Mouse (Mus musculus): ENCODE data around the gene Hddc3.
A peak's percentile ranks its signal among the peaks of the same experiment; 100 is the strongest.

Gene Hddc3

DNA sequence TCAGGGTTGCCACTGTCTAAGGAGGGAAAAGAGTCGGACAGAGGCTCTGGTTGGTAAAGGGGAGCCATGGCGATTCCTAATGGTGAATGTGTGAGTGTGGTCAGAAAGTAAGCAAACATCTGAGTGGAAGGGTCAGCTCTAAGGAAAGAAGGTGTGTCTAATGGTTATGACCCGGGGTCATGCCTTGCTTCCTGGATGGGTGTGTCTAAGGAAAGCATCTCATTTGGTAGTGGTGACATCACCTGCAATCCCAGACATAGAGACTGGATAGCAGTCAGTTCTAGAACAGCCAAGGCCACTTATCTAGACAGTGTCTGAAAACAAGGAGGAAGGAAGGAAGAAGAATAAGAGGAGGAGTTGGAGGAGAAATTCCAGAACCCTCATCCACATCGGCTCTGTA, 8.1 kb upstream of the Hddc3 start:
- no peak for DNase-seq (ENCODE audit: low spot score)

DNA sequence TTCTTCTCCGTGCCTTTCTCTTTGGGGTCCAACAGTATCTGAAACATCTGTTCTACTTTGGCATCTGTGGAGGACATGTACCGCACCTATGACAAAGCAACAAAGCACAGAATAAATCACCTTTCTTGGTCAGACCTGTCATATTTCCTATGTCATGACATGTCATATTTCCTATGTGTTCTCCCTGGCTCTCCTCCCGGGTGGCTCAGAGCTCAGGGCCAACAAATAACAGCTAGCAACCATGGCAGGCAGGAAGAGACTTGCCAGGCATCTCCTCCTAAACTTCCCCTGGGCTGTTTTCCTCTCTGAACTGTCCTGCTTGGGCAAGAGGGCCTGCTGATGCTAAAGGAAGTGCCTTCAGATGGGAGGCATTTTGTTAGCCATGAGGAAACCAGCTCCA, 6.0 kb upstream of the Hddc3 start:
- DNase-seq (ENCODE audit: low spot score) = no peak

DNA sequence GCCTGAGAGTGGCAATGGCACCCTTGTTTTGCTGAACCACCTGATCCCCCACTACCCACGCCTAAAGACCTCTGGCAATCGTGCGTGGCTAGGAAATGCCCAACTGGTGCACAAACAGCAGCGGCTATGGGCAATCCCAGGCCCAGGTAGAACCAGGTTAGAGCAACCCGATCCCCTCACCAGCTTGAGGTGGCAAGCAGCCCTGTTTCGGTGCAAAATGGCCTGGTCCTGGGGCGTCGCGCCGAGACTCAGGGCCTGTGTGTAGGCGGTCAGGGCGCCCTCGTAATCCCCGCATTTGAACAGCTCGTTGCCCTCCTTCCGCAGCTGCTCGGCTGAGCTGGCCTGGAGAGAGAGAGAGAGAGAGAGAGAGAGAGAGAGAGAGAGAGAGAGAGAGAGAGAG, 3.5 kb upstream of the Hddc3 start:
- DNase-seq (ENCODE audit: low spot score) = peak; percentile 19

DNA sequence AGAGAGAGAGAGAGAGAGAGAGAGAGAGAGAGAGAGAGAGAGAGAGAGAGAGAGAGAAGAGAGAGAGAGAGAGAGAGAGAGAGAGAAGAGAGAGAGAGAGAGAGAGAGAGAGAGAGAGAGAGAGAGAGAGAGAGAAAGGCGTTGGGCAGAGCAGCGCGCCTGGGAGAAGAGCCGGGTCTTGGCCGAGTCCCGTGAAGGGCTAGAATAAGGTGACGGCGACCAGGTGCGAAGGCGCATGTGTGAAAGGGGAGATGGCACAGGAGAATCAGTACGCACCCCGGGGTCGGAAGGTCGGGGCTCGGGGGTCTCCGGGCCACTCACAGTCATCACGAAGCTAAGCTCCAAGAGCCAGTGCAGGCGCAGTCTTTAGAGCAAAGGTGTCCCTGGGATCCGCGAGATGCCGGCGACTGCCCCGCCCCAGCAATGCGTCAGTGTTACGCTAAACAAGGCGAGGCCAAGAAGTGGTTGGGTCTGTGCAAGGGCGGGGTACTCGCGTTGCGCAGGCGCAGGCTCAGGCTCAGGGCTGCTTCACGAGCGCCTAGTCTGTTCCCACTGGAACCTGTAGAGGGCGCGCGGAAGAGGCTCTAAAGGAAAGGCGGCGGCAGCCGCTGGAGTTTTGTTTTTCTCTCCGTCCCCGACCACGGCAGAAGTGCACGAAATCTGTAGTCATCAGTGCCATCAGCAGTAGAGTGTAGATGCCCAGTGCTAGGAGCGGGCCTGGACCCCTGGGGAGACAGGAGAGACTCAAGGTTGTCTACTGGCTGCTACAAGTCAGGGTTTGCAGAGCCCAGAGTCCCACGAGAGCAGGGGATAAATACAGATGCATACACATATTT, 2.9 kb upstream of the Hddc3 start:
- peak; percentile 98 for DNase-seq (ENCODE audit: low spot score)

DNA sequence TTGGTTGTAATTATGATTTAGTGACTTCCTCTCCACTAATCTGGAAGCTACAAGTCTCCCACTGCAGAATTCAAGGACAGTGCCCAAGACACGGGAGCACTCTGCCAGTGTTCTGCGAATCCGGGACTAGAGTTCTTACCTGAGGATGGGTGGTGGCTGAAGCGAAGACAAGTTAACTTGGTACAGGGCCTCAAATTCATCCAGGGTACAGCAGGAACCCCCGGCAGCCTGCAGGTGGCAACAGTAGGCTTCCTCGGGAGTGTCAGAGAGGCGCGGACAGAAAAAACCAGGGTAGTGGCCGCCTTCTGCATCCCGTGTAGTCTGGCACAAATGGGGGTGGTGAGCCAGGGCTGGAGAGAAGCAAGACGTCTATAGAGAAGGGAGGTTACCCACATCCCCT, 2.1 kb upstream of the Hddc3 start, which contains the start of gene Unc45a:
TSS of gene Unc45a (minus strand) at position 213 of the 400 bp plus-strand sequence.
- peak; percentile 68 for DNase-seq (ENCODE audit: low spot score)

DNA sequence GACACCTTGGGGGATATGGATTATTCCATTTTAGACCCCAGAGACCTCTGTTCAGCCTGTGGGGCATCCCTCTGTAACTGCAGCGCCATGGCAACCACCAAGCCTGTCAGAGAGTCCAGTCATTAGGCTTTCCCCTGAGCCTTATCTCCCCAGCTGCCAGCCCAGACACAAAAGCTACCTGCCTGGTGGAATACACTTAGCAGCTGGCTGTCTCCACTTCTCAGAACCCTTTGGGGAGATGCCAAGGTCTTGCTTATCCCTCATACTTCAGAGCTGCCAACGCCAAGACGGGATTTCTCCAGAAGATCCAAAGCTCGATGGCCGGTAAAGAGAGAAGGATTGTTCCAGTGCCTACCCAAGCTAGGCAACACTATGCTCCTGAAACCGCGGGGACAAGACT, 1.1 kb upstream of the Hddc3 start:
- no peak for DNase-seq (ENCODE audit: low spot score)

DNA sequence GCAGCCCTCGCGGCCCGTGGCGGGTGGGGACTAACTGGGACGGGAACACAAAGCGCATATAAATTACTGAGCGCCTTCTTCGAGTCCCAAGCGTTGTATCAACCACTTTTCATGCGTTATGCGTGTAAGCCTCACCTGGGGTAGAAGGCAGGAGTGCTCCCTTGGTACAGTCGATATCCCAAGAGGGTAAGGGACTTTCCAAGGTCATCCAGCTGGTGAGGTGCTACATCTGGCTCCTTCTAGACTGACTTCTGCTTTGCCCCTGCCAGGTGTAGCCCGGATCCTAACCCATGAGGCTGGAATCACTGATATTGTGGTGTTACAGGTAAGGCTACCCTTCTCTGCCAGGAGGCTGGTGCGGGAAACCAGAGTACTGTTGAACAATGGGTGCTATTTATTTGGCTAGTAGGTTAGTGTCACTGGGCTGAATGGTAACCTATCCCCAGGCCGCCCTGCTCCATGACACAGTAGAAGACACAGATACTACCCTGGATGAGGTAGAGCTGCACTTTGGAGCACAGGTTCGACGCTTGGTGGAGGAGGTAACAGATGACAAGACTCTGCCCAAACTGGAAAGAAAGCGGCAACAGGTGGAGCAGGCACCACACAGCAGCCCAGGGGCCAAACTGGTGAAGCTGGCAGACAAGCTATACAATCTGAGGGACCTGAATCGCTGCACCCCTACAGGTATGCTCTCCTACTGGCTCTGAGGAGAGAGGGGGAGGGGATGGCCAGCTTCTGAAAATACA, 540 bp downstream of the Hddc3 start:
- no peak for DNase-seq (ENCODE audit: low spot score)

DNA sequence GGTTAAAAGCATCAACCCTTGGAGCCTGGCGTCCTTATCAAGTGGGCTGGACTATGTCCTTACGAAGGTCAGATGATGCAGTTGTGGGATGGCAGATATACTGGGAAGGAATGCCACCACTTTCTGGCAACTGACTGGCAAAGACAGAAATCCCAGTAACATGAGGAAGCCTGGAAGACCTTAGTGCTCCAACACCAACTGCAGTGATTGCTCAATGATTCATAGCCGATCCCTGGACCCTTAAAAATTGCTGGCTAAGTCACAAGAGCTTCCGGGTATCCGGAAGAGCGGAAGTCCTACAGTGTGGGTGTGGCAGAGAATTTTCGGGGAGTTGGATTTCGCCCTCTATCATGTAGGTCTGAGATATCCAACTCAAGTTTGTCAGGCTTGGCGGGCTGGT, 3.3 kb downstream of the Hddc3 start:
- DNase-seq (ENCODE audit: low spot score) = no peak

DNA sequence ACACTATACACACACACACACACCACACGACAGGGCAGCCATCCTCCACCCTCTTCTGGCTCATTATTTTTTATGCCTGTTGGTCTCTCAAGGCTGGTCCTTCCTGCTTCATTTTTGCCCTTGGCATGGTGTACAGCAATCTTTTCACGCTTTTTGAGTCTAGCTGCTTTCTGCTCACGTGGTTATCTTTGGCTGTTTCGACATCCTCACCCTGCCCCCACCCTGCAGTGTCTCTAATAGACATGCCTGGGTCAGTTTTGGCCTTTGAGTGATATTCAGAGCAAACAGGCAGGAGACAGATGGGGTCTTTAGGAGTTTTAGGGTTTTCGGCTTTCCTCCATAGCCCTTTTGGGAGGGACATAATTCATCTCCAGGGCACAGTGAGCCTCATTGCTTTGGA, 3.9 kb downstream of the Hddc3 start:
- DNase-seq (ENCODE audit: low spot score) = no peak

DNA sequence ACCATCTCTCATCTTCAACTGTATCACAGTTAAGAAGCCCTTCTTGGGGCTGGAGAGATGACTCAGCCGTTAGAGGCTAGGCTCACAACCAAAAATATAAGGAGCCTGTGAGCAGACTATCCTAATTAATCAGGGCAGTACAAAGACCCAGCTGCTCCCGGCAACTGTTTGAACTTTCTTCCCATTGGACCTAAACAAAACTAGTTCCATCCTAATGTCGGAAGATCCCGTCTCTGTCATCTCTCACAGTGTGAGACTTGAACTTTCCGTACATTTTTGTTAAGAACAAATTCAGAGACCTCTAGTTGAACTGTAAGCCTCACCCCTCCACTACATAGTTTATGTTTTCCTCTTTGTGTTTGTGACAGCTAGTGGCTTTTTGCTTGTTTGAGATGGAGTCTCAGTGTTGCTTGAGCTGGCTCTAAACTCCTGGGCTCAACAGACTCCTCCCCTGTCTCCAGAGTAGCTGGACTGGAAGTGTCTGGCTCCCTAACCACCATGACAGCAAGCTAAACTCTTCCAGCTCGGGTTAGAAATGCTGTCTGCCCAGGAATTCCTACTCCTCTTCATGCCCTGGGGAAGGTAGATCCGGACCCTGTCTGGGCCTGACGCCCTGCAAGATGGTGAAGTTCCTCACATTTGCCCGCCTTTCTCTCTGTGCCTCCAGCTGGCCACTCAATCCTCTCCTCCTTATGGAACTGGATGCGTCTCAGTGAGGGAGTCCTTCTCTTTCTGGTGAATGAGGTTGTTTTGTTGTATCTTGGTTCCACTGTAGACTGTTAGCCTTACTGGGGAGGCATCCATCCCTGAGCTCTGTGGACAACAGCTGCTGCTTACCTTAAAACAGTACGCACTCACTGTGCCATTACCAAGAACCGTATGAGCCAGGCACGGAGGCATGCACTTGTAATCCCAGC, 5.0 kb downstream of the Hddc3 start:
- no peak for DNase-seq (ENCODE audit: low spot score)

DNA sequence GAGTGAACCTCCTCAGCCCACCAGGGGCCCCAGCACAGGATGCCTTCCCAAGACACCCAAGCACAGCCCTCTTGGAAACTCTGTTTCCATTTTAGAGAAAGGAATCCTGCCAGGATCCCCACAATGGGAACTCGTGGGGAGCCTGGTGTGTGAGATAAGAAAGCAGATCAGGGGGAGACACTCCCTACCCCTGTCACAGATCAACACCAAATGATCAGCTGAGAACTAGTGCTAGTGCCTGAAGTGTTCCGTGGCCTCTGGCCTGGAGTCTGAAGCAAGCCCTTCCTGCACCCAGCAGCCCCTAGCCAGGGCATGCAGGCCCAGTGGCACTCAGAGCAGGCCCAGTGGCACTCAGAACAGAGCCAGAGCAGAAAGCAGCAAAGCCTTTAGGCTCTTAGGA, 7.9 kb downstream of the Hddc3 start:
- DNase-seq (ENCODE audit: low spot score) = no peak

DNA sequence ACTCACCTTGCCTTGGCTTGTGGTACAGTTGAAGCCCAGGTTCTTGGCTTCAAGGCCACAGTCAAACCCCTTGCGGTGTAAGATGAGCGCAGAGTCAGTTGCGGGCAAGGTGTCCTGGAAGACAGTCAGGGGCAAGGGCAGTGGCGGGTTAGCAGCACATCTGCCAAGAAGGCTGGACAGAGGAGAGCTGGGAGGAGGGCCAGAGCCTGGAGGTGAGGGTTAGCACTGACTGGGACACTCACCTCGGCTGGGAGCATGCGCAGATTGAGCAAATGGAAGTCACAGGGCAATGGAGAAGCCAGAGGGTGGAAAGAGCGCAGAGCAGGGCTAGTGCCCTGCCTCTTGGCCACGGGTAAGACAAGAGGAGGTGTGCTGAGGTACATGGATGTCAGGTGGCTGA, 10.0 kb downstream of the Hddc3 start:
- no peak for DNase-seq (ENCODE audit: low spot score)

DNA sequence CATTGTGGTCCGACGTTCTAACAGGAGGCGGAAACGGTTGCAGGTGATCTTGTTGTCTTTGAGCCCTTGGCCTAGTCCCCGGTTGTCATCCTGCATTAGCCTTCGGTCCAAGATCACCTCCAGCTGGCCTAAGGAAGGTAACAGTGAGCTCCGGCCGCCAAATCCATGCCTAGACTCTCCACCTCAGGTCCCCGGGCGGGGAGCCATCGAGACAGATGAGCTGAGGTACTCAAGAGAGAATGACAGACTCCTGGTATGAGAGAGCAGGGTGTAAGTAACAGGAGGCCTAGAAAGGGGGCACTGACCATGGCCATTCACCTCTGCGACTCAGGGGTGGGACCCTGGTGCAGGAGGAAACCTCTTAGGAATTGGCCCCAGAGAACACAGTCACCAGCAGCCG, 13.4 kb downstream of the Hddc3 start:
- DNase-seq (ENCODE audit: low spot score) = no peak

DNA sequence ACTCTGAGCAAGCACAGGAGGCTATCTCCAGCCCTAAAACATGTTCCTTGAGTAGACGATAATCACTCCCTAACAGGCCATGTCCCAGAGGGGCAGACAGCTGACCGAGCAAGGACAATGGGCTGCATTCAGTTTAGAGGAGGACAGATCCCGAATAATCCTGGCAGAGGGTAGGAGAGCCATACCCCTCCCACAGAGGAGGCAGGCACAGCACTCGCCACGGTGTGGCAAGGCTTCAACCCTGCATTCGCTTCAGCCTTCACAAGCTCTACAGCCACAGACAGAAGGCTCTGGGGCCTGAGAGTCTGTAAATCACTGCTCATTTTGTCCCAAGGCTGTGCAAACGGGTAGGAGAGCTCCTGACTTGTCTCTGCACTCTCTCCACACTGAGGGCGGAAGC, 14.3 kb downstream of the Hddc3 start:
- DNase-seq (ENCODE audit: low spot score) = no peak

DNA sequence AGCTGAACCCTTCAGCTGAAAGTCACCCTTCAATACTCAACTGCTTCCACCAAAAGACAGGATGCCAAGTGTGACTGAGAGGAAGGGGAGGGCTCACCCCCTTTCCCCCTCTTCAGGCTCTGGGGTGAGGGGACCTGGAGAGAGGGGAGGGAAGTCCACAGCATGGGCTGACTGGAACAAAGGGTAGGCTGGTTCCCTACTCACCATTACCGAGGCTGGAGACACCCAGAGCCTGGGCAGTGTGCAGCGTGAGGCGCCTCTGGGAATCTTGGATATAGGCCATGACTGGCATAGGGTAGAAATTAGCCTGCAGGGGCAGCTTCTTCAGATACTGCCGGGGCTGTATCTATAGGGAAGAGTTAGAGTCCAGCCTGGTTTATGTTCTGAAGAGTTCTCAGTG, 15.1 kb downstream of the Hddc3 start:
- no peak for DNase-seq (ENCODE audit: low spot score)

DNA sequence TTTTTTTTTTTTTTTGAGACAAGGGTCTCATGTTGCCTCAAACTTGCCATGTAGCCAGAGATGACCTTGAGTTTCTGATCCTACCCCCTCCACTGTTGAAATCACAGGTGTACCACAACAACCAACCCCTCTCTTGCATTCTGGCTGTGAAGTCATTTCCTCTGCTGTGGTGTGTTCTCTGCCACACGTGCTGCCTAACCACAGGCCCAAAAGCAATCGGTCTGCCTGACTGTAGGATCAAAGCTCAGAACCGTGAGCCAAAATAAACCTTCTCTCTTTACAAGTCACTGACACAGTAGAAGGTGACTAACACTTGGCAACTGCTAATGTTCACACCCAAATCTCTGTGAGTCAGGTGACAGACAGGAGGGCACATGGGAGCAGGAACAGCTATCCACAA, 17.5 kb downstream of the Hddc3 start:
- DNase-seq (ENCODE audit: low spot score) = no peak

DNA sequence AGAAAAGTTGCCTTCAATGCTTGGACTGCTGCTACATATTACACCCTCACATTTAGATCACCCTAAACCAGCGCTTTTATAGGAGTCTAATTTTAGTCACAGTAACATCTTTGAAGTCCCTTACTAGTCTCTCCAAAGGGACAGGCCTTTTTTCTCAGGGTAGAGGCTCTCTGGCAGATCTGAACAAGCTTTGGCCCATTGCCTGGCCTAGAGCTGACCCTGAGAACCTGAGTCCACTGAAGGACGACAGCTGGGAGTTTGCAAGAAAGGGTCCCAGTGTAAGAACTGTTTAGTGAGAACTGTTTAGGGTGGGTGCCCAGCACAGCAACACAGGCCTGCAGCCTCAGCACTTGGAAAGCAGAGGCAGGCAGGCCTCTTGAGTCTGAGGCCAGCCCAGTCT, 22.9 kb downstream of the Hddc3 start:
- DNase-seq (ENCODE audit: low spot score) = no peak

DNA sequence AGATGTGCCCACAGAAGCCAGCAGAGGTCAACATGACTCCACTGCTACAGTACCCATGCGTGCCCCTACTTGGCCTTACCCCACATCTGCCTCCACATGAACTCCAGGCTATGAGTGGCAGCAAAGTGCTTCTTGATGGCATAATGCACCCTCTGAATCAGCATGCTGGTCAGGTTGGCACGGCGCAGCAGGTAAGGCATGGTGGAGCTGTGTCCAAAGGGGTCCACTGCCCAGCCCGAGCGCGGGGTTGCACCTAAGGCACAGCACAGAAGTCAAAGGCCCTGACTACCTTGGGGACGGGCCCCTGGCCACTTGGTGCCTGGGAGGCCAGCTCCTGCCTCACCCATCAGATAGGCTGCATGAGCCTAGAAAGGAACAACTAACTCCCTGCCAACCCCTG, 24.3 kb downstream of the Hddc3 start:
- no peak for DNase-seq (ENCODE audit: low spot score)

DNA sequence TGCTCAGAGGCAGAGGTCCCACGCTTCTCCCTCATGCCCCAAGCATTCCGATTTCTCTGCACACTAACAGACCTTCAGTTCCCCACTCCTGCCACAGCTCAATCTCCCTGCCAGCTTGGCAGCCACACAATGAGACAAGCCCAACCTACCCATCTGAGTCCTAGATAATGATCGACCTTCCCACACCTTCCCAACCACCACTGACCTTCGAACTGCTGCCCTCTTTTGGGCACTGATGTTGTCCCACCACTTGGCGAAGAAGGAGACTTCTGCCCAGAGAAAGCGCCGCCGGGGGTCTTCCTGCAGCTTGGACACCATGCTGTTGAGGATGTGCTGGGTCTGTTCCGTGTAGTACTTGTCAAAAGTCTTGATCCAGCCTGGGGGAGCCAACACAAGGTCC, 25.1 kb downstream of the Hddc3 start:
- DNase-seq (ENCODE audit: low spot score) = no peak

DNA sequence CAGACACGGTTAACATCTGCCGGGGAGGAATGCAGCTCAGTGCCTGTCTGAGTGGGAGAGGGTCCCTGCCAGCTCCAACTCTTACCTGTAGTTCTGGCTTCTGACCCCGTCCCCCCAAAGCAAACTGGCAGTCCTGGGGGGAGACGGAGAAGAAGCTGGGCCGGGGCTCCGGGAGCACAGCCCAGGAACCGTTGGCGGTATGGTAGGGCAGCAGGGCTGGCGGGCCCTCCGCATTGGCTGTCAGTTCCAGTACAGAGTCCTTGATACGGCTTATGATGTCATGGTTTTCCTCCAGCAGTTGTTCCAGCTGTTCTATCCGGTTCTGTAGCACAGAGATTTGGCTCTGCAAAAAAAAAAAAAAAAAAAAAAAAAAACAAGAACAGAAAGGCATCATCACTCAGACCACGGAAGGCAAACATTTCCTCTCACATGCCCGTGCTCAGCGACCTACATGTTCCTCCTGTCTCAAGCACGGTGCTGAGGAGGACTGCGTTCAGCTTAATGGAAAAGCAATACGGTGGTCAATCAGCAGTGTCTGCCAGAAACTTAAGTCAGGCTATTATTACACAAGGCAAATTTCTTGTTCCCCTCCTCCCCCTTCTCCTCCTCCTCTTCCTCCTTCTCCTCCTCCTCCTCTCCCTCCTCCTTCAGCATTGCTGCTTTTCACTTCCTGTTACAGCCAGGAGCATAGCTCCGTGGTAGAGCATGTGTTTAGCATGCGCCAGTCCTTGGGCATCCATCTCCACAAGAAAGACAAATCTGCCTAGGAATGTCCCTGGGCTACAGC, 25.9 kb downstream of the Hddc3 start:
- DNase-seq (ENCODE audit: low spot score) = no peak

DNA sequence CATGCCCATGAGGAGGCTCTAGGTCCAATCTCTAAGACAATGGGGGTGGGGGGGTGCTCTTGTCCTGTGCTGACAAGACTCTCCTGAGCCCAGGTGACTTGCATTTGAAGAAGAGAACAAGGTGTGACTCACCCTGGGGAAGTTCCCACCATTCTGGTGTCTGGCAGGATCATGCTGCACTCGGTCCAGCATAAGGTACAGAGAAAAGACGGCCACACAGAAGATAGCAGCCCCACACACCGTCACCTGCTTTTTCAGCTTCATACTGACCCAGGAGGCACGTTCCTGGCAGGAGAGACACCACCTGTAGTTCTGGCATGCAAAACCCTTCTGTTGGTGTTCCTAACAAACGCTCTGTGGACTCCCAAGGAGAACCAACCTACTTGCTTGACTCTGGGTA, 26.6 kb downstream of the Hddc3 start:
- no peak for DNase-seq (ENCODE audit: low spot score)

DNA sequence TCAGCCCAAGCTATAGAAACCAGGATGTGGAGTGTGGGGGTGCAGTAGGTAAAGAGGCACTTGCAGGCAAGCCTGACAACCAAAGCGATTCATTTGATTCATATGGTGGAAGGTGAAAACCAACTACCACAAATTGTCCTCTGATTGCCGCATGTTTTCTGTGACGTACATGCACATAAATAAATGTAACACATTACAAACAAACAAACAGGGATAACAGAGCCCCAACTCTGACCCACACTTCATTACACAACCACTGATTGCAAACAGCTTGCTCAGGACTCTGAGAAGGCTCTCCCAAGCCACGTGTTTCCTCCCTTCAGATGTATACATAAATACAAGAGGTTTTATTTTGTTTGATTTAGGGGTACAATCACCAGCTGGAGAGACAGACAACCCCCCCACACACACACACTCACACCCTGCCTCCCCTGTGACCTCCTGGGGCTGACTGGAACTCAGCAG, 27.1 kb downstream of the Hddc3 start:
- no peak for DNase-seq (ENCODE audit: low spot score)
